Mouse (Mus musculus) liver, embryonic 13.5 days (tissue): ENCODE measurements at regions not wholly inside any gene's neighbourhood (a gene's known extent, or its start where the extent isn't known, plus 50 kb on each side); places are given as distances from the start of the nearest gene placed in this dataset.

Experiments used
- ATAC-seq: fragments of 200-750 bp; cut with Nextera tagmentation; 2 replicates; pipeline ENCODE4 v1.8.0; 2017; ENCODE audit warnings: low read depth, mild to moderate bottlenecking, moderate number of reproducible peaks, moderate library complexity
- DNase-seq: peaks from one replicate; pipeline ENCODE4 v3.0.0; 2022
- H3K27ac ChIP-seq: fragments of 300-500 bp; sonication (generic); 2 replicates; pipeline ENCODE4 v1.5.1; 2015; ENCODE audit warnings: moderate library complexity, mild to moderate bottlenecking, inconsistent platforms
- H3K27me3 ChIP-seq: fragments of 300-500 bp; sonication (generic); 2 replicates; pipeline ENCODE4 v1.6.1; 2015; ENCODE audit warnings: mild to moderate bottlenecking, inconsistent platforms
- H3K36me3 ChIP-seq: fragments of 300-500 bp; sonication (generic); 2 replicates; pipeline ENCODE4 v1.6.1; 2015; ENCODE audit warnings: mild to moderate bottlenecking, inconsistent platforms
- H3K4me1 ChIP-seq: fragments of 300-500 bp; sonication (generic); replicated peaks from 2 replicates; pipeline ENCODE4 v1.6.1; 2015; ENCODE audit warnings: inconsistent platforms
- H3K4me2 ChIP-seq: fragments of 300-500 bp; sonication (generic); 2 replicates; pipeline ENCODE4 v1.6.1; 2015; ENCODE audit warnings: inconsistent platforms, mild to moderate bottlenecking, moderate library complexity
- H3K4me3 ChIP-seq: fragments of 300-500 bp; sonication (generic); replicated peaks from 2 replicates; pipeline ENCODE4 v1.5.1; 2015; ENCODE audit warnings: mild to moderate bottlenecking, inconsistent platforms
- H3K9ac ChIP-seq: fragments of 300-500 bp; sonication (generic); 2 replicates; pipeline ENCODE4 v1.6.1; 2015; ENCODE audit warnings: mild to moderate bottlenecking, inconsistent platforms
- H3K9me3 ChIP-seq: fragments of 300-500 bp; sonication (generic); replicated peaks from 2 replicates; pipeline ENCODE4 v1.6.1; 2016; ENCODE audit warnings: inconsistent platforms
- WGBS: fragments of 180-500 bp; shearing (Covaris S2); methylation state at CpG from one replicate; pipeline ENCODE4 v1.1.7; 2015; ENCODE audit not compliant: insufficient replicate concordance; 5-methylcytosine and 5-hydroxymethylcytosine counted together

DNA sequence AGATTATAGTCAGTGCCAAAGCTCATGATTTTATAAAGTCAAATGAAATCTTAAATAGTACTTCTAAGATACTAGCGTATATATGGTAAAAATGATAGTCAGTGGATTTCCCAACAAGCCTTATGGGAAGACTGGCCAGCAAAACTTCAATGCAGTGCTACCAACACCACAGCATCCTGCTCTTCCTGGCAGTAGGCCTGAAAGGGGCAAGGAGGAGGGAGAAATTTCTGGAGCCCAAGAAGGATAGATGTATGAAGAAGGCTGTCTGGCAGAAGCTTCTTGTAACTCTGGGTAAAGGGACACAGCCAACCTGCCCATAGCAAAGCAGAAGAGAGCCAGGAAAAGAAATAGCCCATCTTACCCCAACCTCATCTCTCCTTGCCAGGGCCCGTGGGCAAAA is 209.0 kb upstream of the Tsc22d2 start:
- 77% methylated on average over 2 of the region's 2 CpGs for WGBS
- no peak overlapping the region for H3K4me2 ChIP-seq
- no peaks in the 10 kb centered on the region for H3K36me3 ChIP-seq
- no peaks in the 10 kb centered on the region for H3K27me3 ChIP-seq
- no peak overlapping the region for H3K27ac ChIP-seq
- H3K9me3 ChIP-seq = no peaks in the 10 kb centered on the region
- no peak overlapping the region for H3K4me3 ChIP-seq
- no peak overlapping the region for H3K9ac ChIP-seq
- ATAC-seq (no peak), DNase-seq (no peak)
- H3K4me1 ChIP-seq = no peaks in the 10 kb centered on the region

DNA sequence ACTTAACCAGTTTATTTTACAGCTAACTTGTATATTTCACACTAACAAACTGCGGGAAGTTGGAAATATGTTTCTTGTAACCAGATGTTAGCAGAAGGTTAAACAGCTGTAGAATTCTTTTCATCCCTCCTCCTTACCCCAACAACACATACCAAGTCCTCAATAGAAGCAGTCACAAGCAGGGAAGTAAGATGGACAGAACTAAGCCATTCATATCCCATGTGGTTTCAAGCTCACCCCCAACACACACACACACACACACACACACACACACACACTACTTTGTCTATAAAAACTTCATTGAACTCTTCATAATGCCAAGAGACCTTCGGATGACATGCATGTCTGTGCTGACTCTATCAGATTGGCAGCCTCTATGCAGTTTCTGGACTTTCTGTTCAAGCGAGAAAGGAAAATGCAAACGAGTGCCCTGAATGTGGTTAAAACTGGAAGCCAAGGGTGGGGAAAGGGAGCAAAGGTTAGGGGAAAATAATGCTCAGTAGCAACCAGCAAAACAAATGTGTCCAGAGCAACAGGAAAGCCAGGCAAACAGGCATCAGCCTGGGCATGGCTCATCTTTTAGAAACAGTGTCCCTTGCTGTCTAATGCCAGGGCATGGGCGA is 207.6 kb upstream of the Tsc22d2 start:
- H3K4me3 ChIP-seq = no peak overlapping the region
- no peaks in the 10 kb centered on the region for H3K4me1 ChIP-seq
- no peak overlapping the region for H3K4me2 ChIP-seq
- no peaks in the 10 kb centered on the region for H3K36me3 ChIP-seq
- H3K27ac ChIP-seq = no peak overlapping the region
- WGBS = 52% methylated on average over 5 of the region's 5 CpGs
- DNase-seq (no peak), ATAC-seq (no peak)
- H3K9ac ChIP-seq = no peak overlapping the region
- H3K27me3 ChIP-seq = no peaks in the 10 kb centered on the region
- no peaks in the 10 kb centered on the region for H3K9me3 ChIP-seq

DNA sequence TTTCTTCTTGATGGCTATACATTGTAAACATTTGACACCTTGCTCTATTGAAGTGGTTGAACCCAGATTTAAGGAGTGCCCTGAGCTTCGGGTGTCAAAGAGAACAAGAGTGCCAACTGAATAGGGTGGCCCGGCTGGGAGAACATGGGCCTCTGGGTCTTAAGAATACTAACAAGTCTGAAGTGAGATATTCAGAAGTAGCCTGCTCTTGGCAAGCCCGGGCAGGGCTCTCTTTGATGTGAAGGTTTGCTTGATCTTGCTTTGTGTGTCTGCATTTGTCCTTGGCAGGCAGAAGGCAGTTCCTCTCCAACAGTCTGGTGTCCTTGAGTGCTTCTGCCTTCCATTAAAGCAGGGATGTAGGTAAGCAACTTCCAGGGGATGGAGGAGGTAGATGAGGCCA is 203.5 kb upstream of the Tsc22d2 start:
- Histone ChIP-seq H3K4me3 (no peak overlapping the region), H3K27me3 (no peaks in the 10 kb centered on the region), H3K9me3 (no peaks in the 10 kb centered on the region), H3K9ac (no peak overlapping the region), H3K4me1 (no peaks in the 10 kb centered on the region), H3K36me3 (no peaks in the 10 kb centered on the region), H3K4me2 (no peak overlapping the region), H3K27ac (no peak overlapping the region)
- DNase-seq = no peak
- WGBS = 41% methylated on average over 3 of the region's 3 CpGs
- ATAC-seq = no peak

DNA sequence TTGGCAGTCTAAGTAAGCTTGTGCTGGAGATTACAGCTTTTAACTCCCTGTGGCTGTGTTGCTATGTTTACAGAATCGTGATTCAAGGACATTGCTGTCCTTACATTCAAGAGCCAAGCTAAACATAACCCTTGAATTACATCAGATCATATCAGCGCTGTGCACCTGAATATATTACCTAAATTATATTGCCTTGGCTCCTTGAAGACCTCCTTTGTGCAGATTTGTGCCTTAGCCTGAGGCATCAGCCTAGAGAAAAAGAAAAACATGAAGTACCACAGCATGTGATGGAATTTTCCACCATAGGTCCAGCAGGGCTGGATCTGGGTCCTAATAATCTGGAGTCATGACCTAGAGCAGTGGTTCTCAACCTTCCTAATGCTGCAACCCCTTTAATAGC is 189.8 kb upstream of the Tsc22d2 start:
- H3K4me1 ChIP-seq = no peaks in the 10 kb centered on the region
- no peaks in the 10 kb centered on the region for H3K36me3 ChIP-seq
- no peak overlapping the region for H3K27ac ChIP-seq
- no peak overlapping the region for H3K4me3 ChIP-seq
- no peak for ATAC-seq
- no peak for DNase-seq
- no peaks in the 10 kb centered on the region for H3K9me3 ChIP-seq
- no peaks in the 10 kb centered on the region for H3K27me3 ChIP-seq
- WGBS = 52% methylated on average over 2 of the region's 2 CpGs
- no peak overlapping the region for H3K4me2 ChIP-seq
- H3K9ac ChIP-seq = no peak overlapping the region

DNA sequence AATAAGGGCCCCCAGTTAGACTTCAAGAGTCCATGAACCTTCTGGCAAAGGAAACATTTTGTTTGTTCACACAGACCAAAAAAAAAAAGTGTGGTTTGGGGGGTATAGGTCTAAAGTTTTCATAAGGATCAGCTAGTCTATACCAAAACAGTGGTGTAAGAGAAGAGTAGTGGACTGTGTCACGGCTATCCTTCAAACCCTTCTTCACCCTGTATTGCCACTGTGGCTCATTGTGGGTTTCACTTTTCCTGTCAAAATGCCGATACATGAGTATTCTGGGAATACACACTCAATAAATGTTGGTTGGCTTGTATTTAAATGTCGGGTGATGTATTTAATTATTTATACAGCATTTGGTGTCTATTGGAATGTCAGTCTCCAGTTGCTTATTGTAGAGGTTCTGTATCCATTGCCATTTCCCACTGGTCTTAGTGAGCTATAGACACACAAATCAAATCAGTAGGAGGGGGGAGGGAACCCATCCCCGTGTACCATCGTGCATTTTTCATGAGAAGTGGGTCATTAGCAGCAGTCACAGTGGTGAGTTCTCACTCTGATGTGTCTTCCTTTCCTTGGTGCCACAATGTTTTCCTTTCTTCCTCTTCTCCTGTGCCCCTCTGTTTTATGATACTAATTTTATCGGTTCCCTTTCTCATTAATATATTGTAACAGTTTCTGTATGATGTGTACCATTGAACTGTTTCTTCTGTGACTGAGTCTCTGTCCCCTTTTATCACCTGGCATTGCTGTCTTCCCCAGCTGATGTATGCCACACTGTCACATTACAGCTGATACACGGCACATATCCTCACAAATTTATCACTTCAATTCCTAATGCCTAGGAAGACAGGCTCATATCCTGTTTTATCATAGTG is 187.8 kb upstream of the Tsc22d2 start:
- ATAC-seq (no peak), DNase-seq (no peak)
- H3K27ac ChIP-seq = no peak overlapping the region
- H3K9ac ChIP-seq = no peak overlapping the region
- no peak overlapping the region for H3K4me2 ChIP-seq
- H3K36me3 ChIP-seq = no peaks in the 10 kb centered on the region
- no peaks in the 10 kb centered on the region for H3K9me3 ChIP-seq
- WGBS = 67% methylated on average over 7 of the region's 7 CpGs
- no peaks in the 10 kb centered on the region for H3K4me1 ChIP-seq
- no peaks in the 10 kb centered on the region for H3K27me3 ChIP-seq
- H3K4me3 ChIP-seq = no peak overlapping the region

DNA sequence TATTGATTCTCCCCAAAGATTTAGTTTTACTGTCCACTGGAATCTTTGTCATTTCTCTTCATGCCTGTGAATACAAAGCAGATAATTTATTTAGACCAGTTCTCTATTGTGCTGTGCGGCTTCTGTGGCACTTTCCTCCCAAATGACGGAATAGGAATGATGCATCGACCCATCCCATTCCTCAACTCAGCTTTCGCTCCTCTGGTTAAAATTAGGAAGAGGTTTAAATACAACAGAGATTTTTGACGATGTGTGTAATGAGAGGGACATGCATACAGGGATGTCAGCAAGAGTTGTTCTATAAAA is 187.2 kb upstream of the Tsc22d2 start:
- no peaks in the 10 kb centered on the region for H3K4me1 ChIP-seq
- H3K9me3 ChIP-seq = no peaks in the 10 kb centered on the region
- no peak overlapping the region for H3K4me2 ChIP-seq
- H3K27ac ChIP-seq = no peak overlapping the region
- H3K4me3 ChIP-seq = no peak overlapping the region
- no peaks in the 10 kb centered on the region for H3K36me3 ChIP-seq
- H3K9ac ChIP-seq = no peak overlapping the region
- 79% methylated on average over 5 of the region's 5 CpGs for WGBS
- ATAC-seq (no peak), DNase-seq (no peak)
- no peaks in the 10 kb centered on the region for H3K27me3 ChIP-seq

DNA sequence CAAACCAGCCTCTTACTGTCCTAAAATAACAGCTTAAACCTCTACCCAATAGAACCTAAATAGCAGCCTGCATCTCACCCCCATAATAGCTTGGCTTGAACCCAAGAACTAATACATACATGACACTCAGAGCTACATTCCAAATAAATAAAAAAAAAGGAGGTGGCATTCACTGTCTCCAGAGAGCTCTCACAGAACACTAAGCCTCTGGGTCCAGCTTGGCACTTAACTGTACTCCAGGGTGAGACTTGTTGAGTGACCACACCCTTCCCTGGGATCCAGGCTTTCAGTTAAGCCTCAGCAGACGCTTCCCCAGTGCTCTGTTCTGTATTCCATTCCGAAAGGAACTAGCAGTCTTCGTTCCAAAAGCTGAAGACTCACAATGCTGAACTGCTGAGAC is 186.3 kb upstream of the Tsc22d2 start:
- ATAC-seq = no peak
- no peak overlapping the region for H3K9ac ChIP-seq
- 29% methylated on average over 3 of the region's 3 CpGs for WGBS
- H3K9me3 ChIP-seq = no peaks in the 10 kb centered on the region
- DNase-seq = no peak
- H3K4me2 ChIP-seq = no peak overlapping the region
- no peak overlapping the region for H3K27ac ChIP-seq
- H3K36me3 ChIP-seq = no peaks in the 10 kb centered on the region
- no peaks in the 10 kb centered on the region for H3K27me3 ChIP-seq
- H3K4me1 ChIP-seq = no peaks in the 10 kb centered on the region
- H3K4me3 ChIP-seq = no peak overlapping the region

DNA sequence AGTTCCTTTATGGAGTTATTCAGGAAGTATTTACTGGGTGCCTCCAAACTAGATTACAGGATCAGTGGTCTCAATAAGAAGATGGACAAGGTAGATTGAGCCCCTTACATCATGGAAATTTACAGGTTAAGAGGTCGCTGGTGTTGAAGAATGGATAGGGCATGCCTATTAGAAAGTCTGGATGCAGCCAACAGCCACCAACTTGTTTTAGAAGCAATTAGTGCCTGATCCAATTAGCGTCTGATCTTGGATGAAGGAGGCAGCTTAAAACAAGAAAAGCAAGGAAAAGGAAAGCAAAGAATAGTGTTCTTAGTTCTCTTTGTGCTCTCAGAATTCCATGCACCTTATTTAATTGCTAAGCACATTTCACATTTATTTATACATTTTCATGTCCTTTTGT is 182.8 kb upstream of the Tsc22d2 start:
- H3K9me3 ChIP-seq = no peaks in the 10 kb centered on the region
- H3K4me2 ChIP-seq = no peak overlapping the region
- H3K4me1 ChIP-seq = no peaks in the 10 kb centered on the region; the same call in 1 of the 2 replicates
- no peak overlapping the region for H3K9ac ChIP-seq
- no peak for DNase-seq
- no peak overlapping the region for H3K4me3 ChIP-seq
- no peak overlapping the region for H3K27ac ChIP-seq
- ATAC-seq = no peak
- WGBS = 51% methylated on average over 2 of the region's 2 CpGs
- H3K27me3 ChIP-seq = no peaks in the 10 kb centered on the region
- no peaks in the 10 kb centered on the region for H3K36me3 ChIP-seq

DNA sequence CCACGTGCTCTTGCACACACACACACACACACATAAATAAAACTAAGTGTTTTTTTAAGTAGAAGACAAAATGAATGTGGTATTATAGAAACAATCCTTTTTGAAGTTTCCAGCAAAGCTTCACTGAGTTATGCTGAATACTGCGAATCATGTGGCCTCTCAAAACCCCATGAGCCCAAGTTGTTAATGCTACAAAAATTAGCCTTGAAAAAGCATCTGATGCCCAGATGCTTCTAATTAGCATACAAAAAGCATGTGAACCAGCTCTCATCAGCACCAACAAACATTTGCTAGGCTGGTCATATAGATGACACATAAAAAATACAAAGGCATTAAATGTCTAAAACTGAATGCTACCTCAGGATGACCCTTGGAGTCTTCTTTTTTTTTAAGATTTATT is 181.2 kb upstream of the Tsc22d2 start:
- H3K27ac ChIP-seq = no peak overlapping the region
- no peaks in the 10 kb centered on the region for H3K27me3 ChIP-seq
- H3K4me1 ChIP-seq = no peaks in the 10 kb centered on the region; the same call in 1 of the 2 replicates
- H3K4me3 ChIP-seq = no peak overlapping the region
- ATAC-seq = no peak
- no peaks in the 10 kb centered on the region for H3K36me3 ChIP-seq
- no peak for DNase-seq
- H3K9me3 ChIP-seq = no peaks in the 10 kb centered on the region
- no peak overlapping the region for H3K4me2 ChIP-seq
- WGBS = 51% methylated on average over 2 of the region's 2 CpGs
- H3K9ac ChIP-seq = no peak overlapping the region

DNA sequence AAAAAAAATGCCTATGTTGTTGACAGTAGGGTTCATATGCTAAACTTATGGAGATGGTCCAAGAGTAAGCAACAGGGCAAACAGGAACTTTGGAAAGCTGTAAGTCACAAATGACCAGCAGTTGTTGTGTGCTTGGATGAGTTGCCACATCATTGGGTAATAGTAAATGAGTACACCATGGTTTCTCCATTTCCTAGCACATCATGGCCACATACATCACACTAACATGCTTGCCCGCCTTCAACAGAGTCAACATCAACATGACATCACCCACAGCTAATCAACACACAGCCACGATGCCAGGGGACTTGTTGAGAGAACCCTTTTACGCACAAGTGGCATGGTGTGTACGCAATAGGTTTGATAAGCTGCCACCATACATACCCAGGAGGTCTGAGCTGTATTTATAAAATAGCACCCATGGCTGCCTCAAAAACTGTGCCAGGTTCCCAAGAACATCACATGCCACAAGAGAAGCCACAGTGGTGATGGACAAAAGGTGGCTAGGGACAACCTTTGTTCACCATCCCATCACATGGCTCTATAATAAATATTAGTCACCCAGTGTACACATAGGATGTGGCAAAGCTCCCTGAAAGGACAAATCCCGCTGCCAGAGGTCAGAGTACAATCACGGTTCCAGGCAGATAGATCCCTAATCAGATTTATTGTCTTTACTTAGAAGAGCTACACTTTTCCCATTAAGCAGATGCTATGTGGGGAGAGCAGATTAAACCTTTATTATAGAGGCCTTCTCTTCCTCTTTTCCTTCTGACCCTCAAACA is 179.5 kb upstream of the Tsc22d2 start:
- Histone ChIP-seq H3K36me3 (no peaks in the 10 kb centered on the region), H3K9me3 (no peaks in the 10 kb centered on the region), H3K4me3 (no peak overlapping the region), H3K27me3 (no peaks in the 10 kb centered on the region), H3K4me1 (no peaks in the 10 kb centered on the region; the same call in 1 of the 2 replicates), H3K9ac (no peak overlapping the region), H3K4me2 (no peak overlapping the region), H3K27ac (no peak overlapping the region)
- DNase-seq (no peak), ATAC-seq (peak; percentile 71)
- 55% methylated on average over 6 of the region's 6 CpGs for WGBS

DNA sequence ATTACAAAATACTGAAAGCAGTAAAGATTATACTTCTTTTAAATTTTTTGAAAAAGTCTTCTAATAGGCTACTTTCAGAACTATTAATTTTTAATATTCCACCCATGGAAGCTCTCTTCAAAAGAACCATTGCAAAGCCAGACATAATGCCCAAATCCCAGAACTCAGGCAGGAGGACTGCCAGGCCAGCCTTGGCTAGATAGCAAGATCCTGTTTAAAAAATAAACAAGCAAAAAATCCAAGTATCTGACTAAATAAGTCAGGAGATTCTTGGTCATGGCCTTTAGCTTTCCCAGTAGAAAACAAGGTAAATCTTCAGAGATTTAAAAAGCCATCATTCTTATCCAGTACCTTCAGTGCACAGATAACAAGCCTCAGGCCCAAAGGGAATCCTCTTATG is 176.4 kb upstream of the Tsc22d2 start:
- H3K9ac ChIP-seq = no peak overlapping the region
- no peak overlapping the region for H3K4me2 ChIP-seq
- no peaks in the 10 kb centered on the region for H3K36me3 ChIP-seq
- no peaks in the 10 kb centered on the region; the same call in 1 of the 2 replicates for H3K4me1 ChIP-seq
- H3K27me3 ChIP-seq = no peaks in the 10 kb centered on the region
- no peak overlapping the region for H3K4me3 ChIP-seq
- H3K9me3 ChIP-seq = no peaks in the 10 kb centered on the region
- DNase-seq (no peak), ATAC-seq (no peak)
- H3K27ac ChIP-seq = no peak overlapping the region
